Mouse (Mus musculus) adrenal gland, adult 18-20 months (tissue): ENCODE data around the gene Cdc25b. TPM values are rescaled to one million over a fixed set of nuclear protein-coding genes. Genes with fewer than 3 reads are reported as not detected.
A peak's percentile ranks its signal among the peaks of the same experiment; 100 is the strongest.
"Not testable (repeated sequence)": the region's sequence is repeated elsewhere in the genome, so short reads cannot be mapped to it uniquely, and the experiment has no call there.

Source experiments
- DNase-seq, 2 experiments: peaks; one replicate each; pipeline ENCODE4 v3.0.0; 2021 to 2022; ENCODE audit warnings: low spot score in 2 of 2
- total RNA-seq, 2 experiments: library from RNA; stranded (reverse); gene quantifications; 1 replicate in 1 of 2; 2 replicates in 1 of 2; pipeline ENCODE4 v1.2.3; 2021

Cdc25b gene
- total RNA-seq, 2 experiments from 2014 or later = 4.2 to 5.2 TPM

DNA sequence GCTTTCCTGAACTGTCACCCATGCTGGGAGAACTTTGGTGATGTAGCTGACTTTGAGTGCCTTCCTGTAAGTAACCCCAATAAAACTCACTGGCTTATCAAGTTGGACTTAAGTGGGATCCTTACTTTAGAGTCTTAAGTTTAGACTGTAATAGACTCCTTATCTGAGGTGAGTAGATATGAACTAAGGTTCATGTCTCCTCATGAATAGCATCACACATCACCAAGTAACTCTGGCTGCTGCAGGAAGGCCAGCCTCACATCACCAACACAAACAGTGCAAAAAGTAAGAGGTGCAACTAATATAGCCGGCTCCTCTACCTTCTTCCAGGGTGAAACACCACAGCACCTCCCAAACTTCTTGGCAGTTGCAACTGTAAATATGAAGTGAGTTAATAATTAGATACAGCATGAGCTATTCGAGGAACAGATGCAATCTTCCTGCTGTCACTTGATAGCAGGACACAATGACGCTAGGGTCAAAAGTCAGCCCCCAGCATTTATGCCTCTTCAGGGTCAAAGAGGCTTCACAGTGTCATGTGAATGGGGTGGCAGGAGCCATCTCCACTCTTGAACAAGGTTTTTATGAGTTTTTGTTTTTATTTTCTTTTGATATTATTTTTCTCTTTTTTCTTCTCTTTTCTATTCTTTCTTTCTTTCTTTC is 35.2 kb downstream of the Cdc25b start:
- DNase-seq = no peak

DNA sequence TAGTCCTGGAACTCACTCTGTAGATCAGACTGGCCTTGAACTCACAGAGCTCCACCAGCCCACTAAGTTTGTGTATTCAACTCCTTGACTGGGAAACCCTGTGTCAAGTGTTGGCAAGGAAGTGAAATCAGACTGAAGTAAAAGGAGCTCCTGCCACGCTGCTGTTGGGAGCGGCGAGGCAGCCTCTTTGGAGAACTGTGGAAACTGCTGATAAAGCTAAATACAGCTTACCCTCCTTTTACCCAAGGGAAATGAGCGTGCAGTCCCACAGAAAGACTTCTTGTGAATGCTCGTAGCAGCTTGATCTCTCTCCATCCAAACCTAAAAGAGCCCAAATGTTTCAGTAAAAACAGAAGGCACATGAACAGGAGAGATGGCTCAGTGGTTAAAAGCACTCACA is 35.8 kb downstream of the Cdc25b start:
- no peak for DNase-seq

DNA sequence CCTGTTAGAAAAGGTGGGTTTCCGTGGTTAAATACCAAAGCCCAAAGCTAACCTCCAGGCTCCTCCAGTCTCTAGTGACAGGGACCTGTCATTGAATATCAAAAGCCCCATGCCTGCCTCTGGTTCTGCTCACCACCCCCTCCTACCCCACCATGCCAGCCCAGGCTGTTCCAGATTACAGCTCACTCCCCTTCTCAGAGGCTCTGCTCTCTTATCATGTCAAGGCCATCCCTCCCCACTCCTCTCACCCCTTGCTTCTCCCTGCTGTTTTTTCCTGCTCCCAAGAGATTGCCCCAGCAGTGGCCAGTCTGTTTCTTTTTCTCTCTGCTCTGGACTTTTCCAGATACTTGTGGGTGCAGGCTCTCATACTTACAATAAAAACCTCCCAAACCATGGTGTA is 36.8 kb downstream of the Cdc25b start:
- no peak for DNase-seq

DNA sequence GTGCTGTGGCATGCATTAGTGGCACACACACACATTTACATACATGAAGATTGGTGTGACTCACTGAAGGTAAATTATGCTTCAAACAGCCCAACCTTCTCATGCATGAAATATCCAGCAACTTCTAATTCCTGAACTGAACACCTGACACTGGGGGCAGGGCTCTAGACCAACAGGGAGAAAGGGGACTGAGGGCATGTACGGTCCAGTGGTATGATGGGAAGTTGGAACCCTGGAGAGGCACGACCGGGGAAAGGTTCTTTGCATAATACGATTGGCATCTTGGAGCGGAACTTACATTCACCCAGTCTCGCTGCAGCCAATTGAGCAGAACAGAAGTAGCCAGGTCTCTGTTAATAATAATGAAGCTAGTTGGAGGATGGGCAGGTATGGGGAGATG is 38.4 kb downstream of the Cdc25b start:
- DNase-seq = no peak

DNA sequence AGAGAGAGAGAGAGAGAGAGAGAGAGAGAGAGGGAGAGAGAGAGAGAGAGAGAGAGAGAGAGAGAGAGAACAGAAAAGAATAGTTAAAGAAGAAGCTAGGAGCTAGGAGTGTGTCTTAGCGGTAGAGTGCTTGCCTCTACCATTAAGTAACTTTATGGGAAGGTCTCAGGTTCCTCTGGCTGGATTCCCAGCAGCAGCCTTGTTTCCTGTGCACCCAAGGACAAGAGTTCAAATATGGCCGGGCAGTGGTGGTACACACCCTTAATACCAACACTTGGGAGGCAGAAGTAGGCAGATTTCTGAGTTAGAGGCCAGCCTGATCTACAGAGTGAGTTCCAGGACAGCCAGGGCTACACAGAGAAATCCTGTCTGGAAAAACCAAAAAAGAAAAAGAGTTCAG is 39.9 kb downstream of the Cdc25b start:
- DNase-seq = not testable (repeated sequence)

GRCm38 (mm10) chr2:131227243-131227642 is 40.5 kb downstream of the Cdc25b start:
- DNase-seq = no peak

- DNase-seq = no peak
Measured at GRCm38 (mm10) chr2:131232558-131232957, 45.8 kb downstream of the Cdc25b start.

DNA sequence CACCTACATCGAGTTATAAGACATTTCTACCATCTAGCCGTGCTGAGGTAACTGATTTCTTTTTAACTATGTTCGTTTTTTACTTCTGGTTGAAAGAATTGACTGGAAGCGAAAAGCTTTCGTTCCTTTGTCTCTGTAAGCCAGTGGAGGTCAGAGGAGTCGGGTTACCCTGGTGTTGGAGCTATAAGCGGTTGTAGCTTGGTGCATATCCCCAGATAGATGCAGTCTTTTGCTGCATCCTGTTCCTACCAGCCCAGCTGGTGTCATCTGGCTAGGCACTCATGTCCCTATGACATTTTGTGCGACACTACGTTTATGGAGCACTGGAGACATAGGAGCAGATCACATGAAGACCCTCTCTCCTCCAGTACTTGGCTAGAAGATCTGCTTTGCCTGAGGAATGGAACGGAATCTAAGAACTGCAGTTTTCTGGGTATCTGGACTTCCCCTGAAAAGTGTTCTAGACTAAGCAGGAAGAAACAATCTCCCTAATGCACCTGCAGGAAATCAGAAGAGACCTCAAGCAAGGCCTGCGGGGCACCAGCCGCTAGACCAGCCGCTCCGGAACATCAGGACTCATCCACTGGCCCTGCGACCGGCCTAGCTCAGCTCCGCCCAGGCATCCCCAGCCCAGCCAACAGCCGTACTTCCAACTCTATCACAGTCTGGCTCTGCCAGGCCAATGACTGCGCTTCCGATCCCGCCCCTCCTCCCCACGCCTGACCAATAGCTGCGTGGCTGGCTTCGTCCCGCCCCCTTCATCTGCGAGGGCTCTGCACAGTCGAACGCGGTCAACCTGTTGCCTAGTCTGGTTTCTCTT is 46.8 kb downstream of the Cdc25b start, which contains the start of gene Mavs:
Mavs (plus strand) TSS at position 757 of the 820 bp plus-strand sequence.
- DNase-seq = peak; percentile 88 to 89

DNA sequence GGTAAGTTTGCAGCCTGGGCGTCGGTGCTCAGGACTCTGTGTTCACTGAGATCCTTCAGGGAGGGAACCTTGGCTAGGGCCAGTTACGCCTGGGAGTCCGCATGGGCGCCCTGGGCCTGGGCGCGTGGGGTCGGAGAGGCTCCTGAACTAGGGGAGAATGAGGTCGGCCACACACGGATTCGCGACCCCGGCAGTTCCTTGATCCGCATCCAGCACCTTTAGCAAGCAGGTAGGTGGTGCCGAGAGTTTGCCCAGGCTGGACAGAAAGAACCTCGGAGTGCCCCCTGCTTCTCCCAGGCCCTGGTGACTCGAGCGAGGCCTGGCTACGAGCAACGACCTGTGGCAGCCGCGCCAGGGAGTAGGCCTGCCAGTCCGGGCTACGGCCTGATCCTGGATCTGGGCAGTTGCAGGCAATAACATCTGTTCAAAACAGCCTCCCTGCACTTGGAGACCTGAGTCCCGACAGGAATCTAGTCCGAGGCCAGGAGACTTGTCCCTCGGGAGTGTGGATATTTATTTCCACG is 47.4 kb downstream of the Cdc25b start:
- DNase-seq = peak in 1 of 2 experiments; percentile 39

DNA sequence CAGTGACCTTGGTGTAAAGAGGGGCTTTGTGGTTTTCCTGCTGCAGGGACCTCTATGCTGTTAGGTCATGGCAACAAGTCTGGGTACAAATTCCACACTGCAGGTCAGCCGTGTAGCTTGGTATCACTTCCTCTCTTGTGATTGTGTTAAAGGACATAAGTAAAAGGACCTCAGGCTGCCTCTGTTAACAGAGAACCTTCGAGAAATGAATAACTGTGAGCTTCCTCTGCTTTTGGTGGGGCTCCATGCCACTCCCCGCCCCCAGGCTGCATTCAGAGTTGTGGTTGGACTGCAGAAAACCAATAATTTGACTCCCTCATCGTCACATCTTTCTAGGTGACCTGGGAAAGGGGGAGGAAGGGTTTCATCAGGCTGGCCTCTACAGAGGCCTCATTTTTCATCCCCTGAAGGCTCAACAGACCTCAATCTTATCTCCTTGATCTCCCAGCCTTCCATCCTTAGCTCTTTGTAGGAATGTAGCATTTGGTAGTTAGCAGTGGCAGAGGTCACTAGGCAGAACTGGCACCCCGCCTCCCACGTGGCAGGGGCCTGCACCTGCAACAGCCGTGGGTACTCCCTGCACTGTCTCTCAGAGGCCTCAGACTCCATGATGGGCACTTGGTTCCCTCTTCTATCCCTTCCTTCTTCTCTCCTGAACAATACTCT is 48.4 kb downstream of the Cdc25b start:
- DNase-seq = no peak

GRCm38 (mm10) chr2:131242180-131242579 is 55.4 kb downstream of the Cdc25b start:
- no peak for DNase-seq

DNA sequence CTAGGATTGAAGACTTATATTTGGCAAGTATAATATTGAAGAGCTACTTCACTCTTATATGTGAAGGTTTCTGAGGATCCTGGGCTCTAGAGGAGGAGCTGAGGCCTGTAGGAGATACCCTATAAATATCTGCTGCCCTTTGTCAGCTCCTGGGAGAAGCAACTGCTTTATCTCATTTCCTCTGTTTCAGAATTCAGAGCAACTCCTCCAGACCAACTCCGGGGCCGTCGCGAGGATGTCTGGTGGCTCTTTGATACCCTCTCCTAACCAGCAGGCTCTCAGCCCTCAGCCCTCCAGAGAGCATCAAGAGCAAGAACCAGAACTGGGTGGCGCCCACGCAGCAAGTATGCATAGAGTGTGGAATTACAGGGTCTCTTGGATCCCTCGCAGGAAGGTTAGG is 56.2 kb downstream of the Cdc25b start:
- no peak for DNase-seq

Other genes with a start within 250 kb of the Cdc25b start
- 1 to 10 TPM; 4.8 to 6.0 TPM for gene Gfra4, start 143.9 kb upstream of the Cdc25b start, total RNA-seq
- 1 to 10 TPM; 2.2 to 4.8 TPM for gene Adam33, start 123.1 kb upstream of the Cdc25b start, total RNA-seq
- 1 to 10 TPM; 5.3 to 5.8 TPM for gene Siglec1, start 100.2 kb upstream of the Cdc25b start, total RNA-seq
- gene Hspa12b, start 59.7 kb upstream of the Cdc25b start, total RNA-seq = 10 to 100 TPM in 1 of 2 experiments, 1 to 10 TPM in 1; 8.4 to 11.1 TPM
- gene Gm11037, start 53.5 kb upstream of the Cdc25b start, total RNA-seq = not detected
- gene 1700037H04Rik, start 26.9 kb upstream of the Cdc25b start, total RNA-seq = 100 to 1,000 TPM; 103 to 273 TPM
- 10 to 100 TPM; 51.3 to 63.4 TPM for gene Cenpb, start 6.9 kb upstream of the Cdc25b start, total RNA-seq
- 1 to 10 TPM; 4.5 to 5.6 TPM for gene Spef1, start 333 bp downstream of the Cdc25b start, total RNA-seq
- 10 to 100 TPM; 14.9 to 16.3 TPM for gene Ap5s1, start 20.1 kb downstream of the Cdc25b start, total RNA-seq
- 10 to 100 TPM; 42.6 to 56.7 TPM for gene Mavs, start 47.1 kb downstream of the Cdc25b start, total RNA-seq
- 10 to 100 TPM; 44.6 to 57.6 TPM for gene Pank2, start 75.5 kb downstream of the Cdc25b start, total RNA-seq
- 10 to 100 TPM in 1 of 2 experiments, 1 to 10 TPM in 1; 9.2 to 15.1 TPM for gene Rnf24, start 165.9 kb downstream of the Cdc25b start, total RNA-seq